Mouse (Mus musculus) thymus, postnatal 0 days (tissue): ENCODE results near the gene Srebf1. TPM values are rescaled to one million over a fixed set of nuclear protein-coding genes. Genes with fewer than 3 reads are reported as not detected.

Experiments used
- DNase-seq: peaks from one replicate; pipeline ENCODE4 v3.0.0-alpha.2; 2015; ENCODE audit warnings: low spot score
- polyA plus RNA-seq: library from polyadenylated mRNA; unstranded; fragments of >200 nt; fragmentation: Nextera tagmentation; extraction: Ambion mirVana; gene quantifications from 2 replicates; pipeline ENCODE4 v1.2.1, GENCODE M21; 2015

The Srebf1 gene
- polyA plus RNA-seq, 1 experiment from 2014 or later, result 100 TPM

- no peak for DNase-seq
Measured at GRCm38 (mm10) chr11:60182116-60182670, 40.2 kb downstream of the Srebf1 start.

- DNase-seq, result no peak
Measured at GRCm38 (mm10) chr11:60178506-60178905, 43.9 kb downstream of the Srebf1 start.

- DNase-seq, result no peak
Measured at GRCm38 (mm10) chr11:60178005-60178404, 44.4 kb downstream of the Srebf1 start.

GRCm38 (mm10) chr11:60176975-60177657 lies 45.3 kb downstream of the Srebf1 start:
- peak; percentile 43 for DNase-seq

DNA sequence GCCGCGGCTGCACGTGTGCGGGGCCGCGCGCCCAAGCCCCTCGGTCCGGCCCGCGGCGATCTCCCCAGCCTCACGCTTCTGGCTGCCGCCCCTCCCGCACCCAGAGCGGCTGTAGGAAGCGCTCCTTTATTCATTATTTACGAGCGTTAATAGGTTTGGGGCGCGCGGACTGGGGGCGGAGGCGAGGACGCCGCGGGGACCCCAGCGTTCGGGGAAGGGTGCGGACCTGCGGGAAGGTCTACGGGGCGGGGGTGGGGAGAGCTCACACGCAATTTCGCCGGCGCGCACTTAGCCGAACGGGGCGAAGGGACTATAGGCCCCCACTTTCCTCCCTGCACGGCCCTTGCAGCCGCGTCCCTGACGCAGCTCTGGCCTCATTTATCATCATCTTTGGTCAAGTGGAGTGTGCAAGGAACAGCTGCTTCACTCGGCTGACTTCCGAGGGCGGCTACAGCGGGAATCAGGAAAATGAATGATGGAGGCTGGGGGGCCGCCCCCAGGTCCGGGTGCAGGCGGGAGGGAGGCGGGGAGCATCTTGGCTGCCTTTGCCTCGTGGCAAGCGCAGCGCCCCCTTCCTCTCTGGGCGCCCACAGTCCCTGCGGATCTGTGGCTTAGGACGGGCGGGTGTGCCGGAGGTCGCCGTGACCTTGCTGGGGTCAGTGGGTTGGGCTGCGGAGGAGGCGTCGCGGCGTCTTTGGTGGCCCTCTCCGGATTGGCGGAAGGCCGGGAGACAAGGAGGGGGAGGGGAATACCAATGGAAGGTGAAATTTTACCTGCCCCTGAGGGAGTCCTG lies 46.0 kb downstream of the Srebf1 start:
- DNase-seq, result peak; percentile 67

- peak; percentile 52 for DNase-seq
Measured at GRCm38 (mm10) chr11:60175371-60176181, 46.8 kb downstream of the Srebf1 start.

- no peak for DNase-seq
Measured at GRCm38 (mm10) chr11:60173606-60174184, 48.7 kb downstream of the Srebf1 start.

- no peak for DNase-seq
Measured at GRCm38 (mm10) chr11:60172074-60172473, 50.3 kb downstream of the Srebf1 start.

GRCm38 (mm10) chr11:60168780-60169179 lies 53.6 kb downstream of the Srebf1 start:
- no peak for DNase-seq

GRCm38 (mm10) chr11:60165076-60165475 lies 57.3 kb downstream of the Srebf1 start:
- DNase-seq, result no peak

DNA sequence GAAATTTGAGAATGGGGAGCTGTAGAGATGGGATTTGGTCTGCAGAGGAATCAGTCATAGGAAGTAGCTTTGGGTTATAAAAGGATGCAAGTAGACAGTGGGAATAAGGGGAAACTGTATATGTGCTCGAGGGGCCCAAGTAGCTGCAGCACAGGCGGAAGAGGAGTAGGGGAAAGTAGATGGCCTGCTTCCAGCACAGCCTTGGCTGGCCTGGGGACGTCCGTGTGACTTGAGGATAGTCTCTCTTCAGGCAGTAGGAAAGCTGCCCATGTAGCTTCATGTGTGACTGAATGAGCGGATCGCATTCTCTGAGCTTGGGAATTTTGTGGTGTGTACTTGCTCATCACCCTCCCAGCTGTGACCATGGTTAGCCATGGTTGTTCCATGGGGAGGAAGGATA lies 57.9 kb downstream of the Srebf1 start:
- no peak for DNase-seq

- peak; percentile 27 for DNase-seq
Measured at GRCm38 (mm10) chr11:60163362-60163761, 59.0 kb downstream of the Srebf1 start.

- DNase-seq, result no peak
Measured at GRCm38 (mm10) chr11:60162547-60162946, 59.8 kb downstream of the Srebf1 start.

DNA sequence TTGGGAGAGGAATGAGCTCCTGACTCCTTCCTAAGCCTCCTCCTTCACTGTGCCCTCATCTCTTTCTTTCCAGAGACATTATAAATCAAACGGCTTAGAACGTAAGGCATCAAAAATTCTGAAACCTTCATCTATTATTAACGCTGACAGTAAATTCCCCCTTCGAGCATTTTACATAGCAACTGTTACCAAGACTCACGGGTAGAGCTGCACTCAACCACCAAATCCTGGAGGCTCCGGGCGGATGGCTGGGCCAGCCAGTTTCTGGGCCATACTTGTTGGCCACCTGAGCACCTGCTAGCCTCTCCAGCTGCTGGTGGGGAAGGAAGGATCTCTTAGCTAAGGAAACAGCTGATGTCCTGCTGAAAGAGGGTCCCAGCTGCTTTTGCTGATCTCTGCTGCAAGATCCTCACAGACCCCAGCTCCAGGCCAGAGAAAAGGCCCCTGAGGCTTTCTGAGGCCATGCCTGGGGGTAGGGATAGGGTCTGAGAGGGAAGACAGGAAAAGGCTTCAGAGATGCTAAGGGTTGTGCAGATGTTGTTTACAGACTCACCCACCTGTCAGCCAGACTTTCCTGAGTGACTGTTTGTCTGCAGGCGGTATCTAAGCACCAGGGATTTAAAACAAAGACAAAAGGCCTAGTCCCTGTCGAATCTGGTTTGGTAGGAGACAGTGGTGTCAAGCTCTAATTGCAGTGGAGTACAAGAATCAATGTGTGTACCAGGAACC lies 61.1 kb downstream of the Srebf1 start:
- DNase-seq, result peak; percentile 64

DNA sequence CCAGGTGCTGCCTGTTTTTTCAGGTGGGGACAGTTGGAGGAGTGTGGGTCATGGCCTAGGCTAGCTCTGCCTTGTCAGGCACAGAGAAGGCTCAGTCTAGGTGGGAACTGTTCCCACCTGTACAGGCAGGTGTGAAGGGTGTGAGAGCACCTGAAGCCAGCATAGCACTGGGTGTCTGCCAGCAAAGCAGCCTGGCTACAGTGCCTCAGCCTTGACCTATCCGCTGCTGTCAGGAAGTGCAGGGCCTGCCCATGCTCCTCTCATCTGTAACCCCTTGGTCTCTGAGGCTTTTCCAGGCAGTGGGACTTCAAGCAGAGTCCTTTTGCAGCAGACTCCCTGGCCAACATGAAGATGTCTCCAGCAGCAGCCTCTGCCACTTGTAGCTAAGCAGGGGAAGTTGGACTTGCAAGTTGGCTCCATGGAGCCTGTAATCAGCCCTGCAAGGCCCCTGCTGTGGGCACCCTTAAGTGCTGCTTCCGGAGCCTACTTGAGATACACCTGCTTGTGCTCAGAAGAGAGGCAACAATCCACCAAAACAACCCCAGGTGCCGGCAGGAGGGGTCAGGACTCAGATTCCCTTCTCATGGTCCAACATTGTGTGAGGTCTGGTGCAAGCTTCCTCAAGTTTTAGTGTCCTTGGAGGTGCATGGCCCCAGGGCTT lies 61.8 kb downstream of the Srebf1 start:
- peak; percentile 60 for DNase-seq

DNA sequence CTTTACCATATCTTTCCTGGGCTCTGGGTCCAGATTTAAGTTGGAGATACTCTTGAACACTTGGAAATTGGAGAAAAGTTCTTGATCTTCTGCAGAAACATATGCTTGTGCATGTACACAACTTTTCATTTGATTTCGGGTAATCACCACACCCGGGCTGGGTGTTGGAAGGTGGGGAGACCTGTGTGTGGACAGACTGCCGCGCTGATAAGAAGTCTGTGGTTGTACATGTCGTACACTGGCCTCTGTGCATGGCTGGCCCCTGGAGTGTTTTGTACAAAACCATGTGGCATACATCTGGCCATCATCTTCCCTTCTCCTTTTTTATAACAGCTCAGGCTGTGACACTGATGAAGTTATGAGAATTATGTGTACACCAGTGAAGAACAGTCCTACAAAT lies 62.4 kb downstream of the Srebf1 start:
- DNase-seq, result no peak

DNA sequence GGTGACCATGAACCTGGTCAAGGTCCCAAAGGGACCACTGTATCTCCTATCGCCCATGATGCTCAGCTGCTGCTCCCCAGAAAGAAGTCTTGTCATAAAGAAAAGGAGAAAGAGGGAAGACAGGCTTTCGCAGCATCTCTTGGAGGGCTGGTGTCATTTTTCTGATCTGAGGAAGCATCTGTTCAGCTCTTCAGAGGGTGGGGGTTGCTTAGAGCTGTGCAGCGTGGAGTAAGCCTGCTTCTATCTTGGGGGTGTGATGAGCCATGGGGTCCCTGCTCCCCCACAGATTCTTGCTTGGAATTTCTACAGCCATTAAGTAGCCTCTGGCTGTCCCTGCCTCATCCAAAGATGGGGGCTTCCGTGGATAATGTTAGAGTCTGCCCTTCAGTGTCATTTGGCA lies 64.1 kb downstream of the Srebf1 start:
- DNase-seq, result peak; percentile 58

- no peak for DNase-seq
Measured at GRCm38 (mm10) chr11:60155690-60156089, 66.7 kb downstream of the Srebf1 start.

- DNase-seq, result no peak
Measured at GRCm38 (mm10) chr11:60153936-60154335, 68.4 kb downstream of the Srebf1 start.

- no peak for DNase-seq
Measured at GRCm38 (mm10) chr11:60152339-60152738, 70.0 kb downstream of the Srebf1 start.
